Mouse (Mus musculus): ENCODE results near the gene Nup153. TPM values are rescaled to one million over a fixed set of nuclear protein-coding genes. Genes with fewer than 3 reads are reported as not detected.
A peak's percentile ranks its signal among the peaks of the same experiment; 100 is the strongest.

Gene Nup153
- polyA plus RNA-seq, 1 experiment from 2014 or later = 20.5 TPM

DNA sequence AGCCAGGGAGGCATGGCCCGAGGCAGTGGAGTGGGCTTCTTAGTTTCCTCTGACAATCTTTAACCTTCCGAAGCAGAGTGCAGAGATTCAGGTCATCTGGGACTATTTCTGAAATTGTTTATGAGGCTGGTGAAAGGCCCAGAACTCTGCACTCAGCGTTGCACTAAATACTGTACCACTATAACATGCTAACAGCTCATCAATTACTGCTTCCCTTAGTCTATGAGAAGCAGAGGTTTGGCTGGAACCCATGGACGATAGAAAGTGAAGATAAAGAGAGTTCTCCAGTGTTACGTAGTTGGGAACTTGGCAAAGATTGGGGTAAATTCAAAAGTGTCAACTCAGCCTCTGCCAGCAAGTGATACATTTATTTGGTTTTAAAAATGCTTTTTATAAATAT, 25.6 kb upstream of the Nup153 start:
- H3K27me3 ChIP-seq = no peaks in the 10 kb centered on the region
- H3K27ac ChIP-seq (replicated peaks) = no peak overlapping the region
- no peaks in the 10 kb centered on the region for H3K9me3 ChIP-seq (replicated peaks)
- peaks cover 42% of the 10 kb centered on the region for H3K36me3 ChIP-seq
- H3K4me2 ChIP-seq (replicated peaks) = no peak overlapping the region
- WGBS = 79% methylated on average over 5 of the region's 5 CpGs
- no peaks in the 10 kb centered on the region for H3K4me1 ChIP-seq
- no peak overlapping the region for H3K9ac ChIP-seq
- H3K4me3 ChIP-seq (replicated peaks) = no peak overlapping the region
- ATAC-seq (ENCODE audit: insufficient number of reproducible peaks, low FRiP score, low TSS enrichment, low read depth) = no peak

GRCm38 (mm10) chr13:46752566-46753229, 25.0 kb upstream of the Nup153 start:
- H3K27me3 ChIP-seq = no peaks in the 10 kb centered on the region
- H3K27ac ChIP-seq (replicated peaks) = no peak overlapping the region
- H3K4me3 ChIP-seq (replicated peaks) = no peak overlapping the region
- H3K36me3 ChIP-seq = peaks cover 42% of the 10 kb centered on the region
- no peaks in the 10 kb centered on the region for H3K4me1 ChIP-seq
- WGBS = 83% methylated on average over 13 of the region's 13 CpGs
- no peak overlapping the region for H3K4me2 ChIP-seq (replicated peaks)
- H3K9ac ChIP-seq = no peak overlapping the region
- no peak for ATAC-seq (ENCODE audit: insufficient number of reproducible peaks, low FRiP score, low TSS enrichment, low read depth)
- H3K9me3 ChIP-seq (replicated peaks) = no peaks in the 10 kb centered on the region

GRCm38 (mm10) chr13:46748138-46748873, 20.6 kb upstream of the Nup153 start:
- no peak overlapping the region for H3K4me2 ChIP-seq (replicated peaks)
- H3K9me3 ChIP-seq (replicated peaks) = no peaks in the 10 kb centered on the region
- no peak overlapping the region for H3K27ac ChIP-seq (replicated peaks)
- H3K36me3 ChIP-seq = peaks cover 37% of the 10 kb centered on the region
- H3K4me1 ChIP-seq = no peaks in the 10 kb centered on the region
- no peak for ATAC-seq (ENCODE audit: insufficient number of reproducible peaks, low FRiP score, low TSS enrichment, low read depth)
- H3K4me3 ChIP-seq (replicated peaks) = no peak overlapping the region
- WGBS = 75% methylated on average over 5 of the region's 5 CpGs
- no peak overlapping the region; the same call in 1 of the 2 replicates for H3K9ac ChIP-seq
- H3K27me3 ChIP-seq = no peaks in the 10 kb centered on the region

GRCm38 (mm10) chr13:46743821-46744220, 16.1 kb upstream of the Nup153 start:
- 85% methylated on average over 8 of the region's 8 CpGs for WGBS
- ATAC-seq (ENCODE audit: insufficient number of reproducible peaks, low FRiP score, low TSS enrichment, low read depth) = no peak
- Histone ChIP-seq H3K4me3 (replicated peaks) (no peak overlapping the region), H3K9ac (no peak overlapping the region), H3K4me1 (no peaks in the 10 kb centered on the region), H3K27me3 (no peaks in the 10 kb centered on the region), H3K9me3 (replicated peaks) (no peaks in the 10 kb centered on the region), H3K27ac (replicated peaks) (no peak overlapping the region), H3K4me2 (replicated peaks) (no peak overlapping the region), H3K36me3 (no peaks in the 10 kb centered on the region)

GRCm38 (mm10) chr13:46742367-46742766, 14.6 kb upstream of the Nup153 start:
- no peak overlapping the region for H3K4me2 ChIP-seq (replicated peaks)
- 65% methylated on average over 2 of the region's 2 CpGs for WGBS
- H3K4me3 ChIP-seq (replicated peaks) = no peak overlapping the region
- no peaks in the 10 kb centered on the region for H3K27me3 ChIP-seq
- H3K9ac ChIP-seq = no peak overlapping the region
- H3K4me1 ChIP-seq = no peaks in the 10 kb centered on the region
- no peaks in the 10 kb centered on the region for H3K36me3 ChIP-seq
- H3K9me3 ChIP-seq (replicated peaks) = no peaks in the 10 kb centered on the region
- ATAC-seq (ENCODE audit: insufficient number of reproducible peaks, low FRiP score, low TSS enrichment, low read depth) = no peak
- no peak overlapping the region for H3K27ac ChIP-seq (replicated peaks)

- Histone ChIP-seq H3K4me2 (replicated peaks) (no peak overlapping the region), H3K9me3 (replicated peaks) (no peaks in the 10 kb centered on the region), H3K36me3 (no peaks in the 10 kb centered on the region), H3K4me3 (replicated peaks) (no peak overlapping the region), H3K4me1 (0 out of 2 replicates have a peak, but pooled peaks cover 6% of the 10 kb centered on the region), H3K9ac (no peak overlapping the region), H3K27ac (replicated peaks) (no peak overlapping the region), H3K27me3 (no peaks in the 10 kb centered on the region)
- ATAC-seq (ENCODE audit: insufficient number of reproducible peaks, low FRiP score, low TSS enrichment, low read depth) = no peak
- 69% methylated on average over 7 of the region's 7 CpGs for WGBS
Measured at GRCm38 (mm10) chr13:46739426-46739825, 11.7 kb upstream of the Nup153 start.

DNA sequence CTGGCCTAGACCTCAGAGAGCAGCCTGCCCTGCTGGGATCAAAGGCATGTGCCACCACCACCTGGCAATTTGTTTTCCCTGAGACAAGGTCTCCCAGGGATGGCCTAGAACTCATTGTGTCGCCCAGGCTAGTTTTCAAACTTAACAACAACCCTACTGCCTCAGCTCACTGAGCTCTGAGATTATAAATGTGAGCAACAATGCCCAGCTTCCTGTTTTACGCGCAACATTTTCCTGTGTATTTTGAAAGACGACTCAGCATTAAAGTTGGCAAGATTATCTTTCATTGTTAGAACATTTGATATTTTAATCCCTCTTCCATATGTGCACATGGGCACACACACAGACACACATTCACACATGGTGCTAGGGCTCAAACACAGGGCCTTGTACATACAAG, 9.7 kb upstream of the Nup153 start:
- 76% methylated on average over 4 of the region's 4 CpGs for WGBS
- H3K27ac ChIP-seq (replicated peaks) = no peak overlapping the region
- ATAC-seq (ENCODE audit: insufficient number of reproducible peaks, low FRiP score, low TSS enrichment, low read depth) = no peak
- no peak overlapping the region for H3K4me3 ChIP-seq (replicated peaks)
- no peaks in the 10 kb centered on the region for H3K9me3 ChIP-seq (replicated peaks)
- 0 out of 2 replicates have a peak, but pooled peaks cover 6% of the 10 kb centered on the region for H3K4me1 ChIP-seq
- H3K36me3 ChIP-seq = no peaks in the 10 kb centered on the region
- H3K9ac ChIP-seq = no peak overlapping the region
- H3K27me3 ChIP-seq = no peaks in the 10 kb centered on the region
- no peak overlapping the region for H3K4me2 ChIP-seq (replicated peaks)

- peak overlapping the region; percentile 52 for H3K4me3 ChIP-seq (replicated peaks)
- no peaks in the 10 kb centered on the region for H3K27me3 ChIP-seq
- H3K9ac ChIP-seq = peak overlapping the region; percentile 23; the same call in 1 of the 2 replicates
- H3K9me3 ChIP-seq (replicated peaks) = no peaks in the 10 kb centered on the region
- peak overlapping the region; percentile 81 for H3K4me2 ChIP-seq (replicated peaks)
- WGBS = 4% methylated on average over 12 of the region's 12 CpGs
- H3K27ac ChIP-seq (replicated peaks) = peak overlapping the region; percentile 61
- ATAC-seq (ENCODE audit: insufficient number of reproducible peaks, low FRiP score, low TSS enrichment, low read depth) = no peak
- no peaks in the 10 kb centered on the region for H3K36me3 ChIP-seq
- 0 out of 2 replicates have a peak, but pooled peaks cover 6% of the 10 kb centered on the region for H3K4me1 ChIP-seq
Measured at GRCm38 (mm10) chr13:46736479-46736865, 8.7 kb upstream of the Nup153 start.

GRCm38 (mm10) chr13:46735808-46736478, 8.2 kb upstream of the Nup153 start:
- 2% methylated on average over 20 of the region's 20 CpGs for WGBS
- H3K9ac ChIP-seq = peak overlapping the region; percentile 23; the same call in 1 of the 2 replicates
- ATAC-seq (ENCODE audit: insufficient number of reproducible peaks, low FRiP score, low TSS enrichment, low read depth) = peak; percentile 43; the same call in 1 of the 2 replicates
- H3K4me3 ChIP-seq (replicated peaks) = peak overlapping the region; percentile 52
- no peaks in the 10 kb centered on the region for H3K9me3 ChIP-seq (replicated peaks)
- H3K4me1 ChIP-seq = 0 out of 2 replicates have a peak, but pooled peaks cover 6% of the 10 kb centered on the region
- H3K36me3 ChIP-seq = no peaks in the 10 kb centered on the region
- peak overlapping the region; percentile 81 for H3K4me2 ChIP-seq (replicated peaks)
- H3K27ac ChIP-seq (replicated peaks) = peak overlapping the region; percentile 61
- no peaks in the 10 kb centered on the region for H3K27me3 ChIP-seq

DNA sequence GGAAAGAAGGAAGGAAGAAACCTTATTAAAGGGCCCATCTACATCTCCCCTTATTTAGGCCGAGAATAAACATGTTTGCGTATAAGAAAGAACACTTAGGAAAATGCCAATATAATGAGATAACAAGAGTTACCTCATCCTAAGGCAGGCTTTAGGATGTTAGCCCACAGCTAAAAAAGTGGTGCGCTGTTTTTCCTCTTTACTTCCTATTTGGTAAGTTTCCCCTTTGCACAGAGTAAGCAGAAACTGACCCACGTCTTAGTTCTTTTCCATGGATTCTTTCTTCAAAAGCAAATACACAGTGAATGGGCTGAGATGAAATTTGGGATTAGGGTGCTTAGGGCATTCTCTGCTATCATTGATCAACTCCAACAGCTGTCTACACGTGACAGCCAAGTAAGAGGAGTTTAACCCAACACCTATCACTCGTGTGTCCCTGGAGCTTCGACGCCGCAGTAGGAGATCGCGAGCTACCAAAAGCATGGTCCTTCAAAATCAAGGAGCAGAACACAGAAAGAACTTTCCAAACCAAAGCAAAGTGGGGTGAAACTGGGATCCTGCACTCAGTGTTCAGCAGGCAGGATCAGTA, 7.6 kb upstream of the Nup153 start:
- H3K4me3 ChIP-seq (replicated peaks) = peak overlapping the region; percentile 52
- H3K9me3 ChIP-seq (replicated peaks) = no peaks in the 10 kb centered on the region
- no peak for ATAC-seq (ENCODE audit: insufficient number of reproducible peaks, low FRiP score, low TSS enrichment, low read depth)
- no peaks in the 10 kb centered on the region for H3K27me3 ChIP-seq
- no peaks in the 10 kb centered on the region for H3K36me3 ChIP-seq
- H3K27ac ChIP-seq (replicated peaks) = peak overlapping the region; percentile 61; the same call in 1 of the 2 replicates
- H3K4me1 ChIP-seq = 0 out of 2 replicates have a peak, but pooled peaks cover 6% of the 10 kb centered on the region
- WGBS = 36% methylated on average over 11 of the region's 11 CpGs
- H3K9ac ChIP-seq = 0 out of 2 replicates have a peak overlapping the region, but pooled peaks have one; percentile 23
- H3K4me2 ChIP-seq (replicated peaks) = peak overlapping the region; percentile 81

DNA sequence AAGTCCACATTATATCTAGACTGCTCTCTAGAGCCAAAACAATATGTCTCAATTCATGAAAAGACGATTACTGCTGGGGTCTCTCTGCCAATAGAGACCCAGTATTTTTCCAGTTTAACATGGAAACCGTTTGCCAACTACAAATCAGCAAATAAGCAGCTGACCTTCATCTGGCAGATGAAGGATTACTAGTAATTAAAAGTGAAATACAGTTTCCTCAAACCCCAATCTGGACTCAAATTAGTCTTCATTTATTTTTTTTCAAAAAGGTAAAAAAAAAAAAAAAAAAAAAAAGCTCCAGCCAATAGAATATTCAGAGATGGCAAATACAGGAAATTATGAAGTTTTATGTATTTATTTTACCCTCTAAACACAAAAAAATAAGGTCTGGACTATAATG, 2.3 kb upstream of the Nup153 start:
- H3K36me3 ChIP-seq = no peaks in the 10 kb centered on the region
- no peaks in the 10 kb centered on the region for H3K9me3 ChIP-seq (replicated peaks)
- no peak overlapping the region for H3K4me3 ChIP-seq (replicated peaks)
- H3K4me2 ChIP-seq (replicated peaks) = no peak overlapping the region
- ATAC-seq (ENCODE audit: insufficient number of reproducible peaks, low FRiP score, low TSS enrichment, low read depth) = no peak
- peaks cover 7% of the 10 kb centered on the region for H3K4me1 ChIP-seq
- no peak overlapping the region for H3K9ac ChIP-seq
- 61% methylated on average over 2 of the region's 2 CpGs for WGBS
- no peak overlapping the region for H3K27ac ChIP-seq (replicated peaks)
- H3K27me3 ChIP-seq = no peaks in the 10 kb centered on the region

Data from embryonic facial prominence, embryonic 15.5 days (tissue).